In genomic region chr12:103711537-103711936, GRCm38 (mm10) we compare ENCODE assay signal across 20 mouse cellular contexts. TPM values are rescaled to one million over a fixed set of nuclear protein-coding genes. Genes with fewer than 3 reads are reported as not detected.
DNase-seq lines count a peak whose midpoint lies in the region; TF ChIP-seq lines count a peak whose summit lies in the region.
"Had no signal": no experiment of that assay in that cellular context is flagged by ENCODE, and none has a peak within 500 bp of the region (broad histone marks: within the 10 kb centered on the region; RNA-seq: fewer than 3 reads in every experiment).

No protein-coding gene starts in this region.

- H3K36me3 ChIP-seq in small intestine, adult 2 months (ENCODE audit: control insufficient read depth, insufficient read depth, low read length): no peaks in the 10 kb centered on the region
- no peaks in the 10 kb centered on the region for H3K36me3 ChIP-seq in hindbrain, embryonic 10.5 days
- H3K36me3 ChIP-seq: embryonic facial prominence, embryonic 15.5 days; G1E; hindbrain, embryonic 15.5 days; lung, embryonic 15.5 days; midbrain, embryonic 12.5 days had no signal

- TF ChIP-seq CTCF in small intestine, adult 2 months (IDR thresholded peaks at IDR 0.05; ENCODE audit: extremely low read depth, insufficient read length, insufficient replicate concordance, low read depth, low read length): peak; percentile 27; the same call in 1 of the 2 replicates

- TF ChIP-seq POLR2A in small intestine, adult 2 months (IDR thresholded peaks at IDR 0.05; ENCODE audit: low read depth, low read length): no peak

- H3K4me1 ChIP-seq in small intestine, adult 2 months (ENCODE audit: control insufficient read depth, insufficient read depth, insufficient read length, low read length): peaks cover 9% of the 10 kb centered on the region; the same call in 1 of the 2 replicates
- peaks cover 6% of the 10 kb centered on the region for H3K4me1 ChIP-seq in hindbrain, embryonic 10.5 days (replicated peaks)
- H3K4me1 ChIP-seq: embryonic facial prominence, embryonic 15.5 days; hindbrain, embryonic 15.5 days; lung, embryonic 15.5 days; midbrain, embryonic 12.5 days had no signal

- H3K27ac ChIP-seq in small intestine, adult 2 months (ENCODE audit: insufficient read depth, low read depth, low read length): no peak overlapping the region
- H3K27ac ChIP-seq in hindbrain, embryonic 10.5 days: no peak overlapping the region
- H3K27ac ChIP-seq: embryonic facial prominence, embryonic 15.5 days; hindbrain, embryonic 15.5 days; lung, embryonic 15.5 days; midbrain, embryonic 12.5 days had no signal

- 81% methylated on average over 3 of the region's 3 CpGs for WGBS in small intestine, adult 2 months
- 75% methylated on average over 3 of the region's 3 CpGs for WGBS in hindbrain, embryonic 10.5 days

- no peaks in the 10 kb centered on the region for H3K27me3 ChIP-seq in small intestine, adult 2 months (ENCODE audit: control insufficient read depth, insufficient read depth, low read length)
- H3K27me3 ChIP-seq in hindbrain, embryonic 10.5 days (ENCODE audit: insufficient read depth, poor library complexity, severe bottlenecking): no peaks in the 10 kb centered on the region
- H3K27me3 ChIP-seq: embryonic facial prominence, embryonic 15.5 days; hindbrain, embryonic 15.5 days; lung, embryonic 15.5 days; midbrain, embryonic 12.5 days had no signal

- DNase-seq in kidney, postnatal 25 days: peak; percentile 39 to 44
- no peak for DNase-seq in kidney, adult 9 months
- peak; percentile 3 for DNase-seq in right cerebral cortex, adult 18-20 months
- DNase-seq in right cerebral cortex, postnatal 4 days: no peak
- peak; percentile 18 for DNase-seq in adrenal gland, adult 8-10 months
- no peak for DNase-seq in spleen, postnatal 14 days (ENCODE audit: low spot score in 2 of 2)
- DNase-seq in hindbrain, embryonic 10.5 days (ENCODE audit: low spot score): no peak
- DNase-seq: thymus, adult 18-20 months had no signal

- H3K4me3 ChIP-seq in small intestine, adult 2 months (ENCODE audit: low read depth, low read length): no peak overlapping the region
- no peak overlapping the region for H3K4me3 ChIP-seq in hindbrain, embryonic 10.5 days
- H3K4me3 ChIP-seq: embryonic facial prominence, embryonic 15.5 days; hindbrain, embryonic 15.5 days; lung, embryonic 15.5 days; midbrain, embryonic 12.5 days had no signal

- H3K9me3 ChIP-seq in hindbrain, embryonic 10.5 days: no peaks in the 10 kb centered on the region
- H3K9me3 ChIP-seq: embryonic facial prominence, embryonic 15.5 days; hindbrain, embryonic 15.5 days; lung, embryonic 15.5 days; midbrain, embryonic 12.5 days had no signal

RNA-seq across cellular contexts. Expression of gene Serpina1f, which starts 16.2 kb away (rescaled TPM):
- total RNA-seq in adrenal gland, adult 8-10 months (2022): not detected
- polyA plus RNA-seq in small intestine, adult 2 months (2012; rRNA removed): 0.44 TPM in 1 of 2 replicates, not detected in the other
- not detected in 2 replicates for polyA plus RNA-seq in hindbrain, embryonic 10.5 days (2016; fragmentation: Nextera tagmentation; extraction: Ambion mirVana)
- total RNA-seq: common myeloid progenitor, adult 5-6 weeks; gastrocnemius, postnatal 4 days; left cerebral cortex, postnatal 25 days had no signal
- polyA plus RNA-seq: embryonic facial prominence, embryonic 15.5 days; forebrain, embryonic 16.5 days; G1E; heart, embryonic 14.5 days; hindbrain, embryonic 15.5 days; lung, embryonic 15.5 days; midbrain, embryonic 12.5 days had no signal

RNA-seq across cellular contexts. Expression of gene Serpina16, which starts 35.6 kb away (rescaled TPM):
- under 1 TPM in 1 of 4 experiments, not detected in 3; 0.30 TPM for total RNA-seq in adrenal gland, adult 8-10 months (2022)
- polyA plus RNA-seq in small intestine, adult 2 months (2012; rRNA removed): not detected in 2 replicates
- polyA plus RNA-seq in hindbrain, embryonic 10.5 days (2016; fragmentation: Nextera tagmentation; extraction: Ambion mirVana): not detected in 2 replicates
- total RNA-seq: common myeloid progenitor, adult 5-6 weeks; G1E; gastrocnemius, postnatal 4 days; left cerebral cortex, postnatal 25 days had no signal
- polyA plus RNA-seq: embryonic facial prominence, embryonic 15.5 days; forebrain, embryonic 16.5 days; G1E; heart, embryonic 14.5 days; hindbrain, embryonic 15.5 days; lung, embryonic 15.5 days; midbrain, embryonic 12.5 days; spleen, adult 2 months had no signal

RNA-seq across cellular contexts. Expression of gene Serpina6, which starts 54.5 kb away (rescaled TPM):
- 10 to 100 TPM in 1 of 4 experiments, 1 to 10 TPM in 1, under 1 TPM in 2; 0.56 to 12.4 (median 4.6) TPM for total RNA-seq in adrenal gland, adult 8-10 months (2022)
- not detected in 2 replicates for polyA plus RNA-seq in small intestine, adult 2 months (2012; rRNA removed)
- not detected in 2 replicates for polyA plus RNA-seq in hindbrain, embryonic 10.5 days (2016; fragmentation: Nextera tagmentation; extraction: Ambion mirVana)
- total RNA-seq: common myeloid progenitor, adult 5-6 weeks; G1E; gastrocnemius, postnatal 4 days; left cerebral cortex, postnatal 25 days had no signal
- polyA plus RNA-seq: forebrain, embryonic 16.5 days; G1E; midbrain, embryonic 12.5 days; spleen, adult 2 months had no signal

Comparison
In these comparisons a context has a peak if more than half of its experiments do, and no peak if none do; other contexts are left out.
1. DNase-seq: peak in kidney, postnatal 25 days (2 of 2), right cerebral cortex, adult 18-20 months (single experiment) and adrenal gland, adult 8-10 months (single experiment); none in kidney, adult 9 months (single experiment), right cerebral cortex, postnatal 4 days (single experiment), spleen, postnatal 14 days (0 of 2) and hindbrain, embryonic 10.5 days (single experiment).